Mouse (Mus musculus) urinary bladder, postnatal 10 days (tissue): ENCODE results near the gene Sh2b3.

Source experiments
- DNase-seq: peaks from one replicate; pipeline ENCODE4 v3.0.0; 2022; ENCODE audit warnings: low spot score

Sh2b3 gene

DNA sequence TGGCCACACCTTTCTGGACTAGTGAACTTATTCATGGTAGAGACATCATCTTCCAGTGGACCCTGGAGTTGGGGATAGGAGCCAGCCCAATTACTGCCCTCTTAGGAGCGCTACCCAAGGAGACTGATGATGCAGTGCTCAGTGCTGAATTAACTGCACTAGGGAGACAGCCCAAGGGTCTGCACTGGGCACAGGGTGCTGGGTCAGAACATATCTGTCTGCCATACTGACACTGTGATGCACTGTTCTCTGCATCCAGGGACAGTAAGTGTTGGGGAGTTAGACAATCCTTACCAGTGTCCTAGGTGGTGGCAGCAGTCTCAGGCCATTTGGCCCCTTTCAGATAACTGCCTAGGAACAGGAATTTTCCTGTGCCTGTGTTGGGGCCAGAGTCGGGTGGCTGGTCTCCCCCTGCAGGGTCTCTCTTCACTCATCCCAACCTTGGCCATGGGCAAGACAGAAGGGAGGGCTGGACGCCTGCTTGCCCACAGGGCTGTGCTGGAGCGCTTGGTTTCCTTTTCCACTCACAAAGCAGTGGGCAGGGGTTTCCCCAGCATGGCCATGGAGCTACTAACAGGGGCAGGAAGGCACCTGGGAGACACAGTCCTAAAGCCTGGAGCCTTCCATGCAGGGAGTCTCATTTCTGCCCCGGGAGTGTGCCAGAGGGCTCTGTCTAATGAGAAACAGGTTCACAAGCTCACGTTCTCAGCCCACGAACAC, 14.5 kb downstream of the Sh2b3 start:
- no peak for DNase-seq

DNA sequence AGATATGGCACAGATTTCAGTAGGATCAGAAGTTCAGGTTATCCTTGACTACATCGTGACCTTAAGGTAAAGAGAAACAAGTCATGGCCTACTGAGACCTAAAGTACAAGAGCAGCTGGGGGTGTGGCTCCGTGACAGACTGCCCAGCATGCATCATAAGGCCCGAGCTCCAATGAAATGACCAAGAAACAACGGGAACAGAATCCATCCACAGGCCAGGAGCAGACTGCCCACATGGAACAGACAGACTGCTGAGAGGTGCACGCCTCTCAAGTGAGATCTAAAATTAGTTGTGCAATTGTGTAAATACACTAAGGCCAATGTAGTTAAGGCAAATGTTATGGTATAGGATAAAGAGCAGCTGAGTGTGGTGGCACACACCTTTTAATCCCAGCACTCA, 15.9 kb downstream of the Sh2b3 start:
- DNase-seq: no peak

DNA sequence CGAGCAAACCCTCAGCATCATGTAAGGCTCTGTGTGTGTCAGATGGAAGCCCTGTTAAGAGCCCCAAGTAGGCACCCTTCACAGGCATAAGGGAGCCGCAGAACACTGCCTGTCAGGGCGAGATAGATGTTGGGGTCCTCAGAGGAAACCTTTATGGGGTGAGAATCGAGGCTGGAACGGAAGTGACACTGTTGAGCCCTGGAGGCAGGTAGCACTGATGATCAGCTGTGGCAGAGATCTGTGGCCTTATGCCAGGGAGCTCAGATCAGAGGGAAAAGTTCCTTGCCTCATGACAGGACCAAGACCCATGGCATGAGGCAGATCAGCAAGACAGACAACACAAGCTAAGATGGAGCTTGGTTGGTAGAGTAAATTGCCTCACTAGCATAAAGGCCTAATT, 16.3 kb downstream of the Sh2b3 start:
- no peak for DNase-seq

DNA sequence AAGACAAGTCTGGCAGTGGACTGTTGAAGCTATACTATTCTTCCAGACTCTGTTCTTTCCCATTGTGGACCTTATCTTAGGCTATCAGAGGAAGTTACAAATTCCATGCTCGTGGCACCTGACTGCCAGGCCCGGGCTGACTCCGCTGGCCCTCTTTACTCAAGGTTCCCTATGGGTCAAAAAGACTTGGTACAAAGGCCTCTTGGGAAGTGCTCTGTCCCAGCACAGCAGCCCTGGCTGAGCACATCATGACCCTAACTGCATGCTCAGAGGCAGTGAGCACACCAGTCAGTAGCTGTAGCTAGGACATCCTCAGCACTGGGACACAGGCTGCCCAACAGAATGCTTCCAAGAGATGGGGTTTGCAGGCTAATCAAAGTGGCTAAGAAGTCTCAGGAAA, 16.8 kb downstream of the Sh2b3 start:
- no peak for DNase-seq

DNA sequence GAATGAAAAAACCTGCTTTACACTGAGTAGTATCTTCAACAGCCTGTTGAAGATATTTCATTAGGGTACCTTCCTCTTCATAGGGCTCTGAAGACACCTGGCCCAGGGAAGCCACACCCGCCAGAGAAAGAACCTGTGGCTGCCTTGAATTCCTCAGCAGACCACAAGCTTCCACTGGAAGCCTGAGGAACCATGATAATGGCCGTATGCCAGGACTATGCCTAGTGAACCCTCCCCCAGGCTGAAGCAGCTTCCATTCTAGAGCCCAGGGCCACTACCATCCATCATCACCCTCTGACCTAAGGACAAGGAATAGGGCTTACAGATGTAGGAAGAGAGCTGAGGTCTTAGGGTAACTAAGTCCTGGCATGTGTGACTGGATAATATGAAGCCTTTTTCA, 17.3 kb downstream of the Sh2b3 start:
- no peak for DNase-seq

DNA sequence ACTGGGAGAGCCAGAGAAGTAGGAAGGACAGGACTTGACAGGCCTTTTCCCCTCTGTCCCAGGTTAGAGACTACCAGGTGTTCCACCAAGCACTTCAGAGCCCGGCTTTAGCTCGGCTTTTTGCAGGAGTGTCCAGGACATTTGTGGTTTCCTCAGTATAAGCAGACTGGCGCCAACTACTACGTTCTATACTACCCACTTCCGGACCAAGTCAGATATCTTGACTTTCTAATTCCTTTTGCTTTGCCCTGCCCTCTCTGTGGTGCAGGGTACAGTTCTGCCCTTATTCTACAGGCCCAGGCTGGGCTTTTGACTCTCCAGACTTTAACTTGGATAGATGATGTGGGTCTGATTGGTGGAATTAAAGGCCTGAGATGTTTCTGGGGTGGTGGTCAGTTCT, 17.9 kb downstream of the Sh2b3 start:
- no peak for DNase-seq

DNA sequence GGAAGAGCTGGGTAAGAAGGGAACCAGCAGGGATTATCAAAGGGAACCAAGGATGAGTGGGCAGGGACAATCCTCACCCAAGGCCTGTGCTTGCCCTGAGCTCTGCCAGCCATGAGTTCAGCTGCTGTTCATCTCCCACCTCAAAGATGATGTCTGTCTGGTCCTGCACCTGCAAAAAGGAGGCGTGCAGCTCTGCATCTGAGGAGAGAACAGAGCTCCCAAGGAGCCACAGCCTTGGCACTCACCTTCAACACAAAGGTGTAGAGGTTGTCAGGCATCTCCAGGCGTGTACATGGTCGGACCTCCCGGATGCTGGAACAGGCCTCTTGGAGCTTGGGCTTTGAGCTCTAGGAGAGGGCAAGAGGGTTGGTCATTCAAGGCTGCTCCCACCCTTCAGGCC, 18.6 kb downstream of the Sh2b3 start:
- DNase-seq: no peak

DNA sequence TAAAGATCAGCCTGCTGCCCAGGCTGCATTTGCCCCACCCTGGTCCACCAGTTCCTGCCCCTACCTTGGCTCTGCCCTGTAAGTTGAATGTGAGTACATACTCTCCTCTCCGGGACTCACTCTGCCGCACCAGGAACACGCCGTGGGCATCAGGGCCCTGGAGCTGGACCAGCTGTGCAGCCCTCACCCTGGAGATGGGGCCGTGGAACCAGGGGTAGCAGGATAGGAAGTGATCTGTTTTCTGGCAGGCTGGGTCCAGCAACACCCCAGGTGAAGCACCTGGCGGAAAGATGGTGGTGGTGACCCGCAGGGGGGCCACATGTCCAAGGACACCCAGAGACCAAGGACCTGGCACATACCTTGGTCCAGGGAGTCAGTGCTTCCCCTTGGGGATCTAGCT, 19.0 kb downstream of the Sh2b3 start:
- no peak for DNase-seq

DNA sequence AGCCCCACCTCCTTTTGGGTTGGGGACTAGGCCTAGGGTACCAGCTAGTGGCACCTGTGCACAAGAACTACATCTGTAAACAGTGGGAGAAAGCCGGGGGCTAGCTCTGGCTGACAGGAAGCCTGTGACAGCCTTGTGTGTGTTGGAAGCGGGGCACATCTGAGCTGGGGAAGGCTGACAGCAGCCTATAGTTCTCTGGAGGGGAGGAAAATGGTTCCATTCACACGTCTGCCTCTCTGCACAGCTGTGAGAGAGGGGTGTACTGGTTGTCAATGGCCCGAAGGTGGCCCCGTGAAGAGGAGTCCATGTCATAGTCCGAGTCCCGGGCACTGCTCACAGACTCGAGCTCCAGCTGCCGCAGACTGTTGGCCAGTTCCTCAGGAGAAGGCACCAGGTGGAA, 19.9 kb downstream of the Sh2b3 start:
- DNase-seq: no peak

DNA sequence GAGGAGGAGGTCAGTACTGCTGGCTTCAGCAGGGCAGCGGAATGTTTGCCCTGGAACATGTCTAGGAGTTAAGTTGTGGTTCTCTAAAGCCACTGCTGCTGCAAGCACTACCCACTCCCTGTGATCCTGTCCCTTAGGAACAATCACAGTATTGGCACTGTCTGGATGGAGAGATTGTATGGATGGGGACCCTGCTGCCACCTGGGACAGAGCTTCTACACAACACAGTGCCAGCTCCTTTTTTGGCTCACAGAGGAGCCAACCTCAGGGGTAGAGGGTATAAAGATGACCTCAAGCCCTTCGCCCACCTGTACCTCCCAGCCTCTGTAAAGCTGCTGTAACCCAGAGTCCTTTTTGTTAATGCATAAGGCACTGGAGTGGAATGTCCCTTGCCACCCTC, 20.8 kb downstream of the Sh2b3 start:
- DNase-seq: no peak

DNA sequence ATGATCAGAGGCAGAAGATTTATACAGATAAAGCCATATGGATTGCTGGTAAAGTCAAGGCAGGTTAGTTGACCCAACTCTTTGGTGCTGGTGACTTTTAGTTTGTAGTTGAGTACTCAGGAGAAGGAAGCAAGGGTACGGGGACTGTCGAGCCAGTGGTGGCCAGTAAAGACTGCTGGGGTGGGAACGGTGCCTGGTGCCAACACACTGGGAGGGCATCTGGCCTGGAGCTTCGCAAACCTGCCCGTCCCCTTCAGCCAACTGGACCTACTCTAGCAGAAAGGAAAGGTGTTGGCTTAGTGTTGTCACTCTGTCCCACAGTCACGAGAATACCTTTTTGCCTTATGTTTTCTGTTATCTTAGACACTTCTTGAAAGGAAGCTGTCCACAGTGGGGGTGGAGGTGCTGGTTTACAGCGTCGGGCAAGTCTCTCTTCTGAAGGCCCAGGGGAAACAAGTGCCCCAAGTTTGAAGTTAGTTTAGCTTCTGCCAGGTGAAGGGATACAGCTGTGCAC, 21.5 kb downstream of the Sh2b3 start:
- no peak for DNase-seq

DNA sequence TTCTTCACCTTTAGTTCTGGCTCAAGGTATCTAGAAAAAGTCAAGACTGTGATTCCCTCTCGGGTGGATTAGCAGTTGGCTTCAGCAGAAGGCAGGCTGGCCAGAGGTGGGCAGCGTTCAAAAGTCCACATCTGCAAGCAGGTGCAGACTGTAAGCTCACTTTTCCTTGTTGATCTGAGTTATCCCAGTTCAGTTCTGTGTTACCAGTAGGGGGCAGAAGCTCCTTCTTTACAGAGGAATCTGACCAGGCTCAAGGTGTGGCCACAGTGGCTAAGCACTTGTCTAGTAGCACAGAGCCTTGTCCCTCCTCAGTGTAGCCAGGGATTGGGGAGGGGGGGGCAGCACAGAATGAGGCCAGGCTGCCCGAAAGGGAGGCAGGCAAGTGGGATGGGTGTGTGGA, 22.4 kb downstream of the Sh2b3 start:
- DNase-seq: no peak

DNA sequence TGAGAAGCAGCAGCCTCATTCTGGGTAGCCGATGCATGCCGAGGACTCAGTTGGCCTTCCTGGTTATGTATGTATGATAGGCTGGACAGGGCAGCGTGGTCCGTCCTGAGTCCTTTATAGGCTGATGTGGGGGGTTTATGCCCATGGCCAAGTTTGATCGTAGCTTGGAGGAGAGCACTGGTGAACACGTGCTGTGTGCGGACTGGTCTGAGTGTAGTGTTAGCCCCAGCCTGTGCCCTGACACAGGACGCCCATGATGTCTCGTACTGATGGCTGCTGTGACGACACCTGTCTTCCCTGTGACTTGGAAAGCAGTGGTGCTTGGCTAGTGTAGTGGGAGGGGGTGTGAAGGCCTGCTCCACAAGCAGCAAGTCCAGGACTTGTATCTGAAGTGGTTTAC, 23.7 kb downstream of the Sh2b3 start:
- no peak for DNase-seq

DNA sequence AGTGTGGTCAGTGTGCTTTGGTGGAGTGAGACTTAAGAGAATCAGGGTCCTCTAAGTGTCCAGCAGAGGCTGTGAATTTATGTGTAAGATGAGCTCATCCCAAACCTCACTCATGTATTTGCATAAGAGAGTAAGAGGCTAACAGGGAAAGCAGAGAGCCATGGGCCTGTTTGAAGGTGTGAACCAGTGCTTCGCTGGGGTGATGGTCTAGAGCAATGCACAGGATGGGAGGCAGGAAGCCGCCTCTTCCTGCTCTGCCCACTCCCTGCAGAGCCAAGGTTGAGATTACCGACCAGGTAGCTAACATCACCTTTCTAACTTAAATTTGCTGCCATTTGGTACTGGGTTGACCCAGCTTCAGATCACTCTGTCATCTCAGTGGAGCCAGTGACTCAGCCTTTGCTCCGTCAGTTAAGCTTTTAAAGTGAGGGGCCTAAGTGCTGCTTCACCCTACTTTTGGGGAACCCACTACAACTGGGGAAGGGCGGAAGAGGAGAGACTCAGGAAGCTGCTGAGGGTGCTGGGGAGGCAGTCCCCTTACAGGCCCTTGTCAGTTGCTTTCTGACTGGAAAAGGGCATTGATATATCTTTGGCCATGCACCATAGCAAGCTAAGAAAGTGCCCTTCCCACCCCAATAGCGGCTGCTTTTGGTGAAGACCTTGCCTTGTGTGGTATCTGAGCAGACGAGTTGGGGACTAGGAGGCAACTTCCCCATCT, 24.8 kb downstream of the Sh2b3 start:
- DNase-seq: no peak

DNA sequence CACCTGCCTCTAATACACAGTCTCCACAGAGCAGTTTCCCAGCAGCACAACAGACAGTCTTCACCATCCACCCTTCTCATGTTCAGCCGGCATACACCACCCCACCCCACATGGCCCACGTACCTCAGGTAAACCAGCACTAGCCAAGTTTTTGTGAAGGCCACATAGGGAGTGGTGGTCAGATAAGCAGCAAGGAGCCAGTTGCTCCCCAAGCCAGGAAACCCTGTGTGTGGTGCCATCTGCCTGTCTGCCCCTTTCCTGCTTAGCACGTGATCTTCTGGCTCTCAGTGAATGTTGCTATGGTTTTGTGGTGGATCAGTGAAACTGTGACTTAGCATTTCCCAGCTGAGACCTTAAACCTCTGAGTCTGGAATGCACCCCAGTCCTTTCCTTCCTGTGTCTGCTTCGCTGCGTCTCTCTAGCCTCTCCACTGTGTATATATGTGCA, 25.9 kb downstream of the Sh2b3 start:
- no peak for DNase-seq

DNA sequence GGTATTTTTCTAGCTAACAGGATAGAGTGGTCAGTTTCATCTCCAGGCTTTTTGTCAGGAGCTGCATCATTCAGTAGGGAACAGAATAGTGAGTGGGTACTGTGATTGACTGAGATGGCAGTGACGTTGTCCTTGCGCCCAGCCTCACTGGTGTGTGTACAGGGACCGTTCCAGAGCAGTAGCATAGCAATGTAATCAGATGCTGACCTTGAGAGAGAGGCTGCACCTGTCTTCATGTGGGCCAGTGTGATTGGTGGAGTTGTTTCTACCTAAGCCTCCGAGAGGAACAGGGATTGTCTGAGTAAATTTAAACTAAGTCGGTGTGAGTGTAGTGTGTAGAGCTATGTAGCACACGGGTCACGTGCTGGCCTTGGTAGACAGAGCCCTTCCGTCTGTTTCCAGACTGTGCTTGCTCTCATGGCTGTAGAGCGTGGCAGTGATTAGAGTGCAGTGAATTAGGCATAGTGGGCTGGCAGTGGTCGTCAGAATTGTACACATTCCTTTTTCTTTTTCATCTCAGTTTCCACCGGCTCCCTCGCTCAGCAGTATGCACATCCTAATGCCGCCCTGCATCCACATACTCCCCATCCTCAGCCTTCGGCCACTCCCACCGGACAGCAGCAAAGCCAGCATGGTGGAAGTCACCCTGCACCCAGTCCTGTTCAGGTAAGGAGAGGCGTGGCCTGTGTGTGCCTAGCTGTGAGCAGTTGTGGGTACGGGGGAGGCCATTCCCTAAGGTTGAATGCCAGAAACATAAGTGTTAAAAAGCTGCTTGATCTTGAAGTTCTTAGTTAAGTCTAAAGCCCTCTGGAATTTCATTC, 26.9 kb downstream of the Sh2b3 start:
- no peak for DNase-seq

DNA sequence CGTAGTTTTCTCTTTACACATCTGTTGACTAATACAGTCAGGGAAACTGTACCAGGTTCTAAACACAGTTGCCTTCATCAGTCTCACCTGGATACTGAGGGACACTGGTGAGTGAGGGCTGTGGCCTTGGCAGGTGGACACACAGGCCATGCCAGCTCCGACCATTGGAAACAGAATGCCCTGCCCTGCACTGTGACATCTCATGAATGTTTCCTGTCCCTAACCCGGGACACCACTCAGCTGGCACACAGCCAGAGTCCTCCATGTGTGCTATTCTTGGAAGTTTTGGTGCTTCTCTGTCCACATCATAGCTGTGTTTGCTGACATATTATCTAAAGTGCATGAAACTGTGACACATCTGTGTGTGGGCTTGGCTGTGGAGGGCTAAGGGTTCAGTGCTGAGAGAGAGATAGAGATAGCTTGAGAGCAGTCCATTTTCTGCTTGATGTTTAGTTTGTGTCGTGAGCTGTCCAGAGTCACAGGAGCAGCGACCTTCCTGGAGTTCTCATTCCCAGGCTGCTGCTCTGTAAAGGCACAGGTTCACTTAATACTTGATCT, 27.7 kb downstream of the Sh2b3 start:
- DNase-seq: no peak

DNA sequence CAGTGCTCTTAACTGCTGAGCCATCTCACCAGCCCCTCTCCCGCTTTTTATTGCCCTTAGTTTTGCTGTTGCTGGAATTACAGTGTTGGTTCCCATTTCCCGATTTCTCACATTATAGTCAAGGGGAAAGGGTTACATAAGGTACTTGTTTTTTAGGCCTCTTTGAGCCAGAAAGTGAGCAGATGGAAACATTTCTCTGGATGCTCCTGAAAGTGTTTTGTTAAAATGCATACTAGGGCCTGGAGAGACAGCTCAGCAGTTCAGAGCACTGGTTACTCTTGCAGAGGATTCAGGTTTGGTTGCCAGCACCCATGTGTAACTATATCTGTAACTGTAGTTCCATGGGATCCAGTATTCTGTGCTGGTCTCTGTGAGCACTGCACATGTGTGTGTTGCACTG, 29.2 kb downstream of the Sh2b3 start:
- no peak for DNase-seq

DNA sequence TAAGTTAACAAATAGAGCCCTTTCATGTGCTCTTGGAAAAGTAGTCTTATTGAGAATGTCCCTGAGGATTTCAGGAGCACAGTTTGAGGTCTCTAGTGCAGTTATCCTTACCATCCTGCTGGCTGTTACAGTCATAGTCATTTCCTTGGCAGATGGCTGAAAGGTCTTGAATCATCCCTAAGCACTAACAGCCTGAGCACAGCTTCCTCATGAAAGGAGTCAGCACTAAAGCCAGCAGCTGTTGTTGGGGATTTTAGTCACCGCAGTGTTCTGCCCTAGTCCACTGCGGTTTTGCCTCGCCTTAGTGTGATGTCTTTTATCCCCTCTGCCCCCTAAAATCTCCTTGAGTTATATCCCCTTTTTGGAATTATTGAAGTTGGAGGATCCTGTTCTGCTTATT, 30.3 kb downstream of the Sh2b3 start:
- DNase-seq: no peak

DNA sequence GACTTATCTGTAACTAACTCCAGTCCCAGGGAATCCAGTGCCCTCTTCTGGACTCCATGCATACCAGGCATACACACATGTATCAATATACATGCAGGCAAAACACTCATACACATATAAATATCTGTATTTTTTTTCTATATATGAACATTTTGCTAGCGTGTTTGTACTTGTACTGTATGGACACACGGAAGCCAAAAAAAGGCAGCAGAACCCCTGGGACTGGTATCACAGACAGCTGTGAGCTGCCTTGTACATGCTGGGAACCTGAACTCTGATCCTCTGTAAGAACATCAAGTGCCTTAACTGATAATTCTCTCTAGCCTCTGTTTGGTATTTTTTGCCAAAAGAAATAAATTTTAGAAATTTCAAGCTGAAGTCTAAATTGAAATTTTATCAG, 39.0 kb downstream of the Sh2b3 start:
- DNase-seq: no peak

DNA sequence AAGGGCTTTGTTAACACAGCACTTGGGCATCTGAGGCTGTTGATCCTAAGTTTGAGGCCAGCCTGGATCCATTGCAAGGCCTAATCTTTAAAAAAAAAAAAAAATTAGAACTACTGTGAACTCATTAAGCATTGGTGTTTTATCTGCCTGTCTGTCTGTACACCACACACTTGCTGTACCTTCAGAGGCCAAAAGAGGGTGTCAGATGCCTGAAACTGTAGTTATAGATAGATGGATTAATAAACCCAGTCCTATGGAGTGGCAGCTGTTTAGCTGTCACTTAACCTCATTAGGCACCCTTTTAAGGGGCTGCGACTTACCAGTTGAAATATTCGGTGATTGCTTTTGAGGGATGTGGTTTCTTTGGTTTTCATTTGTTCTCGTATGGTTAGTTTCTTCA, 41.6 kb downstream of the Sh2b3 start:
- DNase-seq: no peak

DNA sequence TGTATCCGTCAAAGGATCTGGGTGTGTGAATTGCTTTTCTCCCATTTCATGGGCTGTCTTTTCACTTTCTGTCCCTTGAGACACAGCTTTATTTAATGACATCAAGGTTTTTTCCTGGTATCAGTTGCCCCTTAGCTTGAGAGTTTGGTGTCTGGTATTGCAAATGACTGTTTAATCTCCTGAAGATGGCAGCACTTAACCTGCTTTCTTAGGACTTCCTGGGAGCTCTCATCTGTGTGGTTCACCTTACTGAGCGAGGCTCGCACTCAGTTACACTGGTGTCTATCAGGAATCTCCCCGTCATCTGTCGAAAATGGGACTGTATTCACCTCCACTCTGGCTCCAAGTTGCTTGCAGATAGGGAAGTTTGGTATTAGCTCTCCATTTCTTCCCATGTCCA, 46.4 kb downstream of the Sh2b3 start:
- no peak for DNase-seq
